In genomic region chr12:105832541-105832940, GRCm38 (mm10) we compare ENCODE assay signal across 16 mouse cellular contexts. TPM values are rescaled to one million over a fixed set of nuclear protein-coding genes. Genes with fewer than 3 reads are reported as not detected.
DNase-seq lines count a peak whose midpoint lies in the region; TF ChIP-seq lines count a peak whose summit lies in the region.
"Had no signal": no experiment of that assay in that cellular context is flagged by ENCODE, and none has a peak within 500 bp of the region (broad histone marks: within the 10 kb centered on the region; RNA-seq: fewer than 3 reads in every experiment).

No protein-coding gene starts in this region.

- H3K4me3 ChIP-seq in thymus, adult 2 months (ENCODE audit: control insufficient read depth, insufficient read depth, low read length), result no peak overlapping the region
- H3K4me3 ChIP-seq: forebrain, embryonic 13.5 days; heart, embryonic 12.5 days; hindbrain, embryonic 15.5 days had no signal

- no peaks in the 10 kb centered on the region for H3K4me1 ChIP-seq in thymus, adult 2 months (replicated peaks; ENCODE audit: control insufficient read depth, insufficient read depth, low read length)
- H3K4me1 ChIP-seq: heart, embryonic 12.5 days; hindbrain, embryonic 15.5 days had no signal

- WGBS in thymus, adult 2 months, result 93% methylated on average over 6 of the region's 6 CpGs

- no peaks in the 10 kb centered on the region for H3K27me3 ChIP-seq in thymus, adult 2 months (ENCODE audit: control insufficient read depth, insufficient read depth, low read length)
- H3K27me3 ChIP-seq: forebrain, embryonic 13.5 days; heart, embryonic 12.5 days; hindbrain, embryonic 15.5 days had no signal

- no peak for TF ChIP-seq POLR2A in thymus, adult 2 months (IDR thresholded peaks at IDR 0.05; ENCODE audit: control insufficient read depth, extremely low read depth, insufficient read depth, low read length, poor library complexity)

- H3K27ac ChIP-seq in thymus, adult 2 months (ENCODE audit: control insufficient read depth, insufficient read depth, low read length), result no peak overlapping the region
- H3K27ac ChIP-seq: forebrain, embryonic 13.5 days; hindbrain, embryonic 15.5 days had no signal

- peak; percentile 31 to 40 for DNase-seq in frontal cortex, adult 2 months (ENCODE audit: extremely low spot score in 1 of 2, low spot score in 1 of 2)
- DNase-seq in frontal cortex, postnatal 25 days (ENCODE audit: low spot score in 2 of 2), result no peak
- DNase-seq in left cerebral cortex, adult 11 months (ENCODE audit: low spot score), result peak; percentile 34
- no peak for DNase-seq in left cerebral cortex, adult 8-10 months (ENCODE audit: low spot score in 2 of 2)
- DNase-seq in right cerebral cortex, adult 18-20 months, result peak; percentile 56
- DNase-seq in right cerebral cortex, postnatal 4 days, result no peak
- DNase-seq in thymus, adult 2 months, result no peak
- DNase-seq: adrenal gland, postnatal 10 days; cerebellum, adult 11-12 months; cerebellum, adult 9-10 months; cerebellum, postnatal 25 days; forebrain, postnatal 0 days; gastrocnemius, postnatal 14 days had no signal

- peaks cover 96% of the 10 kb centered on the region for H3K36me3 ChIP-seq in thymus, adult 2 months (ENCODE audit: control insufficient read depth, insufficient read depth, low read length)

- TF ChIP-seq CTCF in thymus, adult 2 months (IDR thresholded peaks at IDR 0.05; ENCODE audit: borderline replicate concordance, control insufficient read depth, extremely low read depth, insufficient read depth, low read length, poor library complexity), result no peak

RNA-seq across cellular contexts. Expression of gene Papola, which starts 48.0 kb away (rescaled TPM):
- polyA plus RNA-seq in frontal cortex, adult 2 months (2012; rRNA removed), result 117 and 123 TPM in 2 replicates
- 100 to 1,000 TPM; 117 to 139 (median 131) TPM for total RNA-seq in left cerebral cortex, adult 8-10 months (2022)
- 91.1 and 114 TPM in 2 replicates for polyA plus RNA-seq in thymus, adult 2 months (2012; rRNA removed)

Comparison
In these comparisons a context has a peak if more than half of its experiments do, and no peak if none do; other contexts are left out.
1. DNase-seq: peak in frontal cortex, adult 2 months (2 of 2), left cerebral cortex, adult 11 months (single experiment) and right cerebral cortex, adult 18-20 months (single experiment); none in frontal cortex, postnatal 25 days (0 of 2), left cerebral cortex, adult 8-10 months (0 of 2), right cerebral cortex, postnatal 4 days (single experiment) and thymus, adult 2 months (single experiment).